Mouse (Mus musculus): ENCODE data around the gene Tbc1d2. TPM values are rescaled to one million over a fixed set of nuclear protein-coding genes. Genes with fewer than 3 reads are reported as not detected.
A peak's percentile ranks its signal among the peaks of the same experiment; 100 is the strongest.
"Not testable (repeated sequence)": the region's sequence is repeated elsewhere in the genome, so short reads cannot be mapped to it uniquely, and the experiment has no call there.

The Tbc1d2 gene
- polyA plus RNA-seq, 1 experiment = 6.1 TPM

GRCm38 (mm10) chr4:46642924-46643675 is 6.9 kb downstream of the Tbc1d2 start:
- no peak for TF ChIP-seq POLR2A (IDR thresholded peaks at IDR 0.05; ENCODE audit: low read depth, low read length)
- no peak for TF ChIP-seq CTCF (conservative IDR thresholded peaks at IDR 0.05; ENCODE audit: insufficient read depth, insufficient read length, low read depth, low read length)
- 46% methylated on average over 8 of the region's 8 CpGs for WGBS
- Histone ChIP-seq H3K36me3 (ENCODE audit: control insufficient read depth, insufficient read depth, low read length) (no peaks in the 10 kb centered on the region), H3K4me1 (ENCODE audit: control insufficient read depth, insufficient read depth, low read length) (0 out of 2 replicates have a peak, but pooled peaks cover 3% of the 10 kb centered on the region), H3K27me3 (replicated peaks; ENCODE audit: control insufficient read depth, insufficient read depth, low read length) (no peaks in the 10 kb centered on the region), H3K4me3 (ENCODE audit: insufficient read depth, low read depth, low read length) (no peak overlapping the region), H3K27ac (ENCODE audit: insufficient read depth, low read depth, low read length) (peak overlapping the region; percentile 47; the same call in 1 of the 2 replicates)
- DNase-seq = peak; percentile 69

- DNase-seq = no peak
- WGBS = 59% methylated on average over 4 of the region's 4 CpGs
- Histone ChIP-seq H3K27me3 (replicated peaks; ENCODE audit: control insufficient read depth, insufficient read depth, low read length) (no peaks in the 10 kb centered on the region), H3K36me3 (ENCODE audit: control insufficient read depth, insufficient read depth, low read length) (no peaks in the 10 kb centered on the region), H3K27ac (ENCODE audit: insufficient read depth, low read depth, low read length) (no peak overlapping the region), H3K4me1 (ENCODE audit: control insufficient read depth, insufficient read depth, low read length) (0 out of 2 replicates have a peak, but pooled peaks cover 3% of the 10 kb centered on the region), H3K4me3 (ENCODE audit: insufficient read depth, low read depth, low read length) (no peak overlapping the region)
- TF ChIP-seq CTCF (conservative IDR thresholded peaks at IDR 0.05; ENCODE audit: insufficient read depth, insufficient read length, low read depth, low read length) (no peak), POLR2A (IDR thresholded peaks at IDR 0.05; ENCODE audit: low read depth, low read length) (no peak)
Observed at GRCm38 (mm10) chr4:46641283-46641682, 8.7 kb downstream of the Tbc1d2 start.

- no peak for DNase-seq
- no peak overlapping the region for H3K27ac ChIP-seq (ENCODE audit: insufficient read depth, low read depth, low read length)
- H3K36me3 ChIP-seq (ENCODE audit: control insufficient read depth, insufficient read depth, low read length) = no peaks in the 10 kb centered on the region
- no peak overlapping the region for H3K4me3 ChIP-seq (ENCODE audit: insufficient read depth, low read depth, low read length)
- TF ChIP-seq POLR2A (IDR thresholded peaks at IDR 0.05; ENCODE audit: low read depth, low read length) (no peak), CTCF (conservative IDR thresholded peaks at IDR 0.05; ENCODE audit: insufficient read depth, insufficient read length, low read depth, low read length) (no peak)
- H3K4me1 ChIP-seq (ENCODE audit: control insufficient read depth, insufficient read depth, low read length) = 0 out of 2 replicates have a peak, but pooled peaks cover 3% of the 10 kb centered on the region
- 64% methylated on average over 8 of the region's 8 CpGs for WGBS
- H3K27me3 ChIP-seq (replicated peaks; ENCODE audit: control insufficient read depth, insufficient read depth, low read length) = no peaks in the 10 kb centered on the region
Observed at GRCm38 (mm10) chr4:46639866-46640265, 10.1 kb downstream of the Tbc1d2 start.

GRCm38 (mm10) chr4:46637250-46637649 is 12.8 kb downstream of the Tbc1d2 start:
- 89% methylated on average over 10 of the region's 10 CpGs for WGBS
- H3K4me3 ChIP-seq (ENCODE audit: insufficient read depth, low read depth, low read length); H3K36me3 ChIP-seq (ENCODE audit: control insufficient read depth, insufficient read depth, low read length); H3K4me1 ChIP-seq (ENCODE audit: control insufficient read depth, insufficient read depth, low read length); DNase-seq; H3K27ac ChIP-seq (ENCODE audit: insufficient read depth, low read depth, low read length); H3K27me3 ChIP-seq (replicated peaks; ENCODE audit: control insufficient read depth, insufficient read depth, low read length): not testable (repeated sequence)

- DNase-seq = no peak
- no peak overlapping the region for H3K4me3 ChIP-seq (ENCODE audit: insufficient read depth, low read depth, low read length)
- H3K36me3 ChIP-seq (ENCODE audit: control insufficient read depth, insufficient read depth, low read length) = no peaks in the 10 kb centered on the region
- no peak for TF ChIP-seq POLR2A (IDR thresholded peaks at IDR 0.05; ENCODE audit: low read depth, low read length)
- no peak for TF ChIP-seq CTCF (conservative IDR thresholded peaks at IDR 0.05; ENCODE audit: insufficient read depth, insufficient read length, low read depth, low read length)
- 77% methylated on average over 16 of the region's 16 CpGs for WGBS
- no peaks in the 10 kb centered on the region for H3K4me1 ChIP-seq (ENCODE audit: control insufficient read depth, insufficient read depth, low read length)
- H3K27me3 ChIP-seq (replicated peaks; ENCODE audit: control insufficient read depth, insufficient read depth, low read length) = no peaks in the 10 kb centered on the region
- H3K27ac ChIP-seq (ENCODE audit: insufficient read depth, low read depth, low read length) = no peak overlapping the region
Observed at GRCm38 (mm10) chr4:46635702-46636430, 14.1 kb downstream of the Tbc1d2 start.

- no peaks in the 10 kb centered on the region for H3K27me3 ChIP-seq (replicated peaks; ENCODE audit: control insufficient read depth, insufficient read depth, low read length)
- TF ChIP-seq CTCF (conservative IDR thresholded peaks at IDR 0.05; ENCODE audit: insufficient read depth, insufficient read length, low read depth, low read length) (no peak), POLR2A (IDR thresholded peaks at IDR 0.05; ENCODE audit: low read depth, low read length) (no peak)
- H3K36me3 ChIP-seq (ENCODE audit: control insufficient read depth, insufficient read depth, low read length) = no peaks in the 10 kb centered on the region
- WGBS = 67% methylated on average over 6 of the region's 6 CpGs
- H3K4me3 ChIP-seq (ENCODE audit: insufficient read depth, low read depth, low read length) = no peak overlapping the region
- no peak overlapping the region for H3K27ac ChIP-seq (ENCODE audit: insufficient read depth, low read depth, low read length)
- DNase-seq = no peak
- H3K4me1 ChIP-seq (ENCODE audit: control insufficient read depth, insufficient read depth, low read length) = no peaks in the 10 kb centered on the region
Observed at GRCm38 (mm10) chr4:46634881-46635280, 15.1 kb downstream of the Tbc1d2 start.

- not testable (repeated sequence) for H3K27me3 ChIP-seq (replicated peaks; ENCODE audit: control insufficient read depth, insufficient read depth, low read length); H3K27ac ChIP-seq (ENCODE audit: insufficient read depth, low read depth, low read length); H3K4me3 ChIP-seq (ENCODE audit: insufficient read depth, low read depth, low read length); H3K4me1 ChIP-seq (ENCODE audit: control insufficient read depth, insufficient read depth, low read length); H3K36me3 ChIP-seq (ENCODE audit: control insufficient read depth, insufficient read depth, low read length); DNase-seq
- WGBS = 62% methylated on average over 6 of the region's 6 CpGs
Observed at GRCm38 (mm10) chr4:46633565-46633964, 16.4 kb downstream of the Tbc1d2 start.
